Mouse (Mus musculus): Measurements from ENCODE around the gene Ostn. TPM values are rescaled to one million over a fixed set of nuclear protein-coding genes. Genes with fewer than 3 reads are reported as not detected.

Gene Ostn
- polyA plus RNA-seq, 1 experiment from 2014 or later, result not detected

- WGBS, result 96% methylated on average over 1 of the region's 1 CpGs
- Histone ChIP-seq H3K27ac (no peak overlapping the region), H3K4me1 (no peaks in the 10 kb centered on the region), H3K27me3 (no peaks in the 10 kb centered on the region), H3K36me3 (no peaks in the 10 kb centered on the region), H3K4me3 (no peak overlapping the region), H3K9me3 (replicated peaks) (no peaks in the 10 kb centered on the region), H3K9ac (no peak overlapping the region), H3K4me2 (replicated peaks) (no peak overlapping the region)
- no peak for ATAC-seq (ENCODE audit: low FRiP score)
These were observed 52.8 kb downstream of the Ostn start for GRCm38 (mm10) chr16:27360059-27360458.

DNA sequence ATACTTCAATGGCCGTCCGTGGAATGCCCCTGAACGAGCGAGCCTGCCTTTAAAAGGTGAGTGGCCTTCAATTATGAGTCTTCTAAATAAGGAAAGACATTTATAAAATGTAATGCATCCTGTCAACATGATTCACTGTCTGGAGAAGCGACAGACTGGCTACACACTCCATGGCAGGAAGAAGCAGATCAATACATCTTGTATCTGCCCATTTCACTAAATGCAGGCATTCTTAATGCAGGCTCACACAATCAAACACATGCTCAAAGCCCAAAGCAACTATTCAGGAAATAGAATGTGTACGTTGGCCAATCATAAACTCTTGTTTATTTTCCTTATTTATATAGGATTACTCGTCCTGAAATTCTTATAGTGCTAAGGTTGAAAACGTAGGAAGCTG, 62.9 kb downstream of the Ostn start, which contains the start of gene Uts2b:
Gene Uts2b (minus strand): TSS at position 49 of the 400 bp plus-strand sequence.
- Histone ChIP-seq H3K4me3 (no peak within 1 kb of the TSS), H3K4me2 (replicated peaks) (no peak within 1 kb of the TSS)
- 75% methylated on average over 8 of the region's 8 CpGs for WGBS

DNA sequence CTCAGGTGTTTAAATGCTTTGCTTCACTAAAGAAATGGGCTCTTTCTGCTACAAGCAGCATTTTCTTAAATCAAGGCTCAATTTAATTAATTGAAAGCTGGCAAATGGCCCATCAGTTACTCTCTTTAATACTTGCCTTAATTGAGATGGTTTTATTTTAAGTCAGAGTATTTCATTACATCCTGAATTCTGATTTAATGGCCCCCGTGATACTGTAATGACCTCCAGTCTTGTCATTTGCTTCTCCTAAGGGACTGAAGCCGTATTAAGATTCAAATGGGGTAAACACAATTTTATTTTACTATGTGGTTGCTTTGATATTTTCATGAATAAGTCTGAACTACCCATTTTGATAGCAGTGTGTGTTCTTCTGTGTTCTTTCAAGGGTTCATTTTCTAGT, 63.4 kb downstream of the Ostn start:
- Histone ChIP-seq H3K27ac (no peak overlapping the region), H3K9ac (no peak overlapping the region), H3K36me3 (no peaks in the 10 kb centered on the region), H3K4me2 (replicated peaks) (no peak overlapping the region), H3K27me3 (no peaks in the 10 kb centered on the region), H3K4me1 (no peaks in the 10 kb centered on the region), H3K4me3 (no peak overlapping the region), H3K9me3 (replicated peaks) (no peaks in the 10 kb centered on the region)
- WGBS, result 70% methylated on average over 2 of the region's 2 CpGs
- no peak for ATAC-seq (ENCODE audit: low FRiP score)

More for the DNA sequence above, 62.9 kb downstream of the Ostn start, which contains the start of gene Uts2b:
- Histone ChIP-seq H3K36me3 (no peaks in the 10 kb centered on the region), H3K9ac (no peak within 1 kb of the TSS), H3K27ac (no peak within 1 kb of the TSS), H3K9me3 (replicated peaks) (no peaks in the 10 kb centered on the region), H3K27me3 (no peaks in the 10 kb centered on the region), H3K4me1 (no peaks in the 10 kb centered on the region)
- no peak for ATAC-seq (ENCODE audit: low FRiP score)

DNA sequence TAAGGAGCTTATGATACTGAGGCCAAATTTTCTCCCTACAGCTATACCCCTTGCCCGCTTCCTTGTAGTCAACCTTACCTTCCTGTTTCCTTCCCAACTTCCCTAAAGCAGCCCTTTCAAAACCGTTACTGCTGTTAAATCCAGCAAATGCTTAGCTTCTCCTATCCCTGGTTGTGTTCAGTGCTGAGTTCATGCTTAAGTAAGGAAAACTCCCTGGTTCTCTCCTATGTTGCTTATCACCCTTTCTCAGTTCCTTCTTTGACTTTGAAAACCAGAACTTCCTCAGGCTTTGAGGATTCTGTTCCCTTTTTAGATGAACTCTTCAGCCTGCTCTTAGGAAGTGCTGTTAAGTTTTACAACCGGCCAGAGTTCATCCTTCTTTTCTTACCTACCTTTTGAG, 66.8 kb downstream of the Ostn start:
- H3K4me1 ChIP-seq, result no peaks in the 10 kb centered on the region
- no peaks in the 10 kb centered on the region for H3K27me3 ChIP-seq
- ATAC-seq (ENCODE audit: low FRiP score), result no peak
- H3K27ac ChIP-seq, result no peak overlapping the region
- no peaks in the 10 kb centered on the region for H3K36me3 ChIP-seq
- no peaks in the 10 kb centered on the region for H3K9me3 ChIP-seq (replicated peaks)
- 83% methylated on average over 3 of the region's 3 CpGs for WGBS
- no peak overlapping the region for H3K4me2 ChIP-seq (replicated peaks)
- H3K9ac ChIP-seq, result no peak overlapping the region
- no peak overlapping the region for H3K4me3 ChIP-seq

DNA sequence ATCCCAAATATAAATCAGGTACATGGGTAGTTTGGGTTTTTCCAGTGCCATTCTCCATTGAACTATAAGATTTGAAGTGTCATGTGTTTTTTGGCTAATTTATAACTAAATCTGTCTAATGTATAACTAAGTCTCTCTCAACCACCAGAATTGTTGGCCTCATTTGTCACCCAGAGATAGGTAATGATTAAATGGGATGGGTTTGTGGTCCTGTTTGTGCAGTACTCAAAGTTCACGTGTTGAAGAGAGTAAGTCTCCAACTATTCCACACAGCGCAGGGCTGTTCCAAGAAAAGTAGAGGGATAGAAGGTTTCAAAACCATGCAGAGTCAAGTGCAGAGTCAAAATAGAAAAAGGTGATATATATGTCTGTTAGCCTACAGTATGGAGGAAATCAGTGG, 68.0 kb downstream of the Ostn start:
- WGBS, result 79% methylated on average over 2 of the region's 2 CpGs
- no peaks in the 10 kb centered on the region for H3K27me3 ChIP-seq
- no peak overlapping the region for H3K4me2 ChIP-seq (replicated peaks)
- no peak overlapping the region for H3K9ac ChIP-seq
- H3K4me3 ChIP-seq, result no peak overlapping the region
- H3K4me1 ChIP-seq, result no peaks in the 10 kb centered on the region
- H3K27ac ChIP-seq, result no peak overlapping the region
- no peak for ATAC-seq (ENCODE audit: low FRiP score)
- H3K9me3 ChIP-seq (replicated peaks), result no peaks in the 10 kb centered on the region
- no peaks in the 10 kb centered on the region for H3K36me3 ChIP-seq

DNA sequence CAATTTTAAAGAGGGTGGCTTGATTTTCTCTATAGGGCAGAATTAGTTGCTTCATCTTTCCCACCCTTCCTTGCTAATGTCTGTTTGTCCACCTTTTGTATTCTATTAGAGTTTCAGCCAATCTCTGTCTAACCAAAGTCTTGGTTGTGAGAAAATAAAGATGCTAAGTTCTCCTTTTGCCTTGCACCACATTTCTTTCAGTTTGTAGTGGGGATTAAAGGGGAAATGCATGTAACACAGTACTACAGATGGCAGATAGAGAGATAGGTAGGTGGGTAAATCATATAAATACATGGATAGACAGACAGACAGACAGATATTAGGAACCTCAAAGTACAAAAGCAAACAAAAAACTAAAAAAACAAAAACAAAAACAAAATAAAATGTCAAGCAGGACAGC, 69.3 kb downstream of the Ostn start:
- no peak overlapping the region for H3K4me3 ChIP-seq
- H3K9ac ChIP-seq, result no peak overlapping the region
- H3K4me2 ChIP-seq (replicated peaks), result no peak overlapping the region
- H3K4me1 ChIP-seq, result no peaks in the 10 kb centered on the region
- no peaks in the 10 kb centered on the region for H3K9me3 ChIP-seq (replicated peaks)
- no peaks in the 10 kb centered on the region for H3K27me3 ChIP-seq
- H3K27ac ChIP-seq, result no peak overlapping the region
- H3K36me3 ChIP-seq, result no peaks in the 10 kb centered on the region
- ATAC-seq (ENCODE audit: low FRiP score), result no peak

DNA sequence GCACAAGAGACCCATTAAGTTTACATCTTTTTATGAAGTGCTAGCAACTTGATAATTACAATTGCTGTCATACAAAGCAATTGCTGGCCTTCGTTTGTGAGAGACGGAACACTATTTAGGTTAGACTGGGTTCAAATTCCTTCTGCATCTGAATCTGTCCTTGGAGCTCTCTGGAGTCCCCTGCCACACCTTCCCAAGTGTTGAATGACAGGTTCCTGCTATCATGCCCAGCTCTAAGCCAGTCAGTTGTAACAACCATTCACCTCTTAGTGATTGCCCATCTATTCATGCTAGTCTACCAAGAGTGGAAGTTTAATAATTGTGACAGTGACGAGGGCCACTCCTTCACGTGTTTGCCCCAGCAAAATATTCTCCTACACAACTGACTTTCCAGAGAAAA, 74.9 kb downstream of the Ostn start:
- 82% methylated on average over 4 of the region's 4 CpGs for WGBS
- H3K27me3 ChIP-seq, result no peaks in the 10 kb centered on the region
- no peak for ATAC-seq (ENCODE audit: low FRiP score)
- no peak overlapping the region for H3K9ac ChIP-seq
- no peaks in the 10 kb centered on the region for H3K4me1 ChIP-seq
- no peak overlapping the region for H3K4me3 ChIP-seq
- H3K36me3 ChIP-seq, result no peaks in the 10 kb centered on the region
- no peaks in the 10 kb centered on the region for H3K9me3 ChIP-seq (replicated peaks)
- no peak overlapping the region for H3K27ac ChIP-seq
- no peak overlapping the region for H3K4me2 ChIP-seq (replicated peaks)

DNA sequence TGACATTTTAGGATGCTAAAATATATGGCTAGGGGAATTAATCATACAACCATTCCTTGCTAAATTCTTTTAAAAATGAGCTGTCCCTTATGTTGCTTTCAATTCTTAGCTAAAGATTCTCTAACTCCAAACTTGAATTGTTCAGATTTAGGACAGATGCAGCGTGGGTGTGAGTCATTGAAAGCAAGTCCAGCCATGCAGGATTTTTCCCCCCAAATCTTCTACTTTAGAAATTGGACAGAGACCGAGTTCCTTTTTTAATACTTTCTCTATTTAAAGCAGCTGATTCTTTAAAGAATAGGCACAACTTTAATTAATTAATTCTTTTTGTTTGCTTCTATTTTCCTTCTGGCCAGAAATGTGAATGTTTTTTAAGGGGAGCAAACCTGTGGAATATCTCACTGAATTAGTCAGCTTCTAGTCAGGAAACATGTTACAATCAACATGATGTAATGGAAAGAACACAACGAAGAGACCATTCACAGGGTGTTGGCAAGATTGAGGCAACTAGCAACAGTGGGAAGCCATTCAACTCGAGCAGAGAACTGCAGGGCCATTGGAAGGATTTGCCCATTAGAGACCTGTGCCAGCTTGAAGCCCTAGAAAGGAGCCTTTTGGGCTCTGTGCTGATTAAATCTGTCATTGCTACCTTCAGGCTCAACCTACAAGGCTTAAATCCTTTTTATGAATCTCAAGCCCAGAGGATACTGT, 77.8 kb downstream of the Ostn start:
- H3K9me3 ChIP-seq (replicated peaks), result no peaks in the 10 kb centered on the region
- H3K27me3 ChIP-seq, result no peaks in the 10 kb centered on the region
- H3K4me2 ChIP-seq (replicated peaks), result no peak overlapping the region
- H3K36me3 ChIP-seq, result no peaks in the 10 kb centered on the region
- no peak overlapping the region for H3K27ac ChIP-seq
- WGBS, result 72% methylated on average over 4 of the region's 4 CpGs
- peaks cover 9% of the 10 kb centered on the region for H3K4me1 ChIP-seq
- ATAC-seq (ENCODE audit: low FRiP score), result no peak
- no peak overlapping the region for H3K9ac ChIP-seq
- H3K4me3 ChIP-seq, result no peak overlapping the region

DNA sequence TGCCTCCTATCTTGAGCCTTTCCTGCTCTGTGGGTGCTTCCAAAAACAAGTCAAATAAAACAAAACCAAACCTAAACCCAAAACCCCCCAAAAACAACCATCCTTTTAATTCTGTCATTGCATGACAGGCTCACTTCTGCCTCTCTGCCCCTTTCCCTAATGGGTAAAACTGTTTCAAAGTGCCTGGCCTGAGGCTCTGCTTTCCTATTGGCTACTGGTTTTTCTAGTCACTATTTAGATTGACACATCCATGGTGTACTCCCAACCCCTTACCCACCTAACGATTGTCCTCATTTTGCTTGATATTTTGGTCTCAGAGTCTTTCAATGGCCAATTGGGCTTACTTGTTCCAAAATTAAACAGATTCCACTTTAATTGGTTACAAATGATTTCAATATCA, 78.4 kb downstream of the Ostn start:
- no peak overlapping the region for H3K9ac ChIP-seq
- no peak for ATAC-seq (ENCODE audit: low FRiP score)
- H3K36me3 ChIP-seq, result no peaks in the 10 kb centered on the region
- peaks cover 15% of the 10 kb centered on the region for H3K4me1 ChIP-seq
- H3K4me2 ChIP-seq (replicated peaks), result no peak overlapping the region
- H3K4me3 ChIP-seq, result no peak overlapping the region
- 81% methylated on average over 1 of the region's 1 CpGs for WGBS
- H3K27ac ChIP-seq, result no peak overlapping the region
- H3K27me3 ChIP-seq, result no peaks in the 10 kb centered on the region
- H3K9me3 ChIP-seq (replicated peaks), result no peaks in the 10 kb centered on the region

GRCm38 (mm10) chr16:27386850-27387407, 79.6 kb downstream of the Ostn start:
- Histone ChIP-seq H3K4me3 (no peak overlapping the region), H3K4me1 (peaks cover 24% of the 10 kb centered on the region), H3K9me3 (replicated peaks) (no peaks in the 10 kb centered on the region), H3K9ac (no peak overlapping the region), H3K4me2 (replicated peaks) (no peak overlapping the region), H3K27ac (no peak overlapping the region), H3K27me3 (no peaks in the 10 kb centered on the region), H3K36me3 (no peaks in the 10 kb centered on the region)
- 77% methylated on average over 4 of the region's 4 CpGs for WGBS
- ATAC-seq (ENCODE audit: low FRiP score), result no peak

GRCm38 (mm10) chr16:27387634-27388611, 80.6 kb downstream of the Ostn start:
- Histone ChIP-seq H3K4me2 (replicated peaks) (peak overlapping the region; percentile 71), H3K36me3 (no peaks in the 10 kb centered on the region), H3K27ac (peak overlapping the region; percentile 97), H3K9ac (peak overlapping the region; percentile 98), H3K27me3 (no peaks in the 10 kb centered on the region), H3K9me3 (replicated peaks) (no peaks in the 10 kb centered on the region), H3K4me1 (peaks cover 25% of the 10 kb centered on the region), H3K4me3 (peak overlapping the region; percentile 93)
- WGBS, result 52% methylated on average over 12 of the region's 12 CpGs
- no peak for ATAC-seq (ENCODE audit: low FRiP score)

GRCm38 (mm10) chr16:27388761-27389451, 81.6 kb downstream of the Ostn start, which contains the start of gene Ccdc50:
Gene Ccdc50 (plus strand): TSS chr16:27388869.
- peak within 1 kb of the TSS; percentile 93 for H3K4me3 ChIP-seq
- WGBS, result under 1% methylated on average over 58 of the region's 69 CpGs

More at GRCm38 (mm10) chr16:27388761-27389451, 81.6 kb downstream of the Ostn start, which contains the start of gene Ccdc50:
- Histone ChIP-seq H3K27me3 (no peaks in the 10 kb centered on the region), H3K27ac (peak within 1 kb of the TSS; percentile 97), H3K9me3 (replicated peaks) (no peaks in the 10 kb centered on the region), H3K9ac (peak within 1 kb of the TSS; percentile 98), H3K36me3 (no peaks in the 10 kb centered on the region), H3K4me2 (replicated peaks) (peak within 1 kb of the TSS; percentile 71), H3K4me1 (peaks cover 25% of the 10 kb centered on the region)
- ATAC-seq (ENCODE audit: low FRiP score), result peak; percentile 97

Data from hindbrain, embryonic 12.5 days (tissue).